Mouse (Mus musculus): ENCODE measurements around the gene Pou6f1. TPM values are rescaled to one million over a fixed set of nuclear protein-coding genes. Genes with fewer than 3 reads are reported as not detected.

Pou6f1 gene
- total and polyA plus RNA-seq, 3 experiments = 14.4 to 25.1 (median 18.3) TPM

Small RNA genes within 50 kb of the gene (microRNA-seq; reads per million reads assigned to microRNA genes)
- 0 reads per million in 2 experiments for gene Mir6961

Other genes with a start within 250 kb of the Pou6f1 start
- under 1 TPM; 0.45 to 0.52 TPM for gene Methig1, start 246.8 kb downstream of the Pou6f1 start, total RNA-seq (2021)
- 0.16 TPM in 1 of 2 replicates, not detected in the other for gene Methig1, start 246.8 kb downstream of the Pou6f1 start, polyA plus RNA-seq (2012; rRNA removed)
- gene Mettl7a2, start 246.8 kb downstream of the Pou6f1 start, total RNA-seq (2021) = 1 to 10 TPM in 1 of 2 experiments, under 1 TPM in 1; 0.78 to 3.6 TPM
- gene Mettl7a2, start 246.8 kb downstream of the Pou6f1 start, polyA plus RNA-seq (2012; rRNA removed) = not detected in 2 replicates
- under 1 TPM in 1 of 2 experiments, not detected in 1; 0.69 TPM for gene Higd1c, start 235.4 kb downstream of the Pou6f1 start, total RNA-seq (2021)
- gene Higd1c, start 235.4 kb downstream of the Pou6f1 start, polyA plus RNA-seq (2012; rRNA removed) = 0.28 TPM in 1 of 2 replicates, not detected in the other
- not detected for gene Gm5475, start 177.8 kb downstream of the Pou6f1 start, total RNA-seq (2021)
- gene Gm5475, start 177.8 kb downstream of the Pou6f1 start, polyA plus RNA-seq (2012; rRNA removed) = 0.06 and 0.19 TPM in 2 replicates
- gene Slc11a2, start 174.9 kb downstream of the Pou6f1 start, total RNA-seq (2021) = 100 to 1,000 TPM; 116 to 132 TPM
- gene Slc11a2, start 174.9 kb downstream of the Pou6f1 start, polyA plus RNA-seq (2012; rRNA removed) = 55.2 and 65.0 TPM in 2 replicates
- 100 to 1,000 TPM; 172 to 181 TPM for gene Letmd1, start 131.0 kb downstream of the Pou6f1 start, total RNA-seq (2021)
- 118 and 132 TPM in 2 replicates for gene Letmd1, start 131.0 kb downstream of the Pou6f1 start, polyA plus RNA-seq (2012; rRNA removed)
- 1 to 10 TPM; 5.6 to 5.8 TPM for gene Csrnp2, start 104.5 kb downstream of the Pou6f1 start, total RNA-seq (2021)
- 4.2 and 4.3 TPM in 2 replicates for gene Csrnp2, start 104.5 kb downstream of the Pou6f1 start, polyA plus RNA-seq (2012; rRNA removed)
- 10 to 100 TPM; 14.2 to 25.1 TPM for gene Tfcp2, start 48.0 kb downstream of the Pou6f1 start, total RNA-seq (2021)
- 24.5 and 24.8 TPM in 2 replicates for gene Tfcp2, start 48.0 kb downstream of the Pou6f1 start, polyA plus RNA-seq (2012; rRNA removed)
- 100 to 1,000 TPM; 211 to 277 TPM for gene Dazap2, start 15.4 kb upstream of the Pou6f1 start, total RNA-seq (2021)
- 887 and 1,091 TPM in 2 replicates for gene Dazap2, start 15.4 kb upstream of the Pou6f1 start, polyA plus RNA-seq (2012; rRNA removed)
- 10 to 100 TPM; 41.7 to 44.2 TPM for gene Smagp, start 37.0 kb upstream of the Pou6f1 start, total RNA-seq (2021)
- gene Smagp, start 37.0 kb upstream of the Pou6f1 start, polyA plus RNA-seq (2012; rRNA removed) = 35.1 and 40.6 TPM in 2 replicates
- 1 to 10 TPM; 3.1 to 4.2 TPM for gene Bin2, start 69.6 kb upstream of the Pou6f1 start, total RNA-seq (2021)
- gene Bin2, start 69.6 kb upstream of the Pou6f1 start, polyA plus RNA-seq (2012; rRNA removed) = 2.8 and 3.7 TPM in 2 replicates
- gene Cela1, start 87.9 kb upstream of the Pou6f1 start, total RNA-seq (2021) = 10 to 100 TPM; 54.0 to 86.4 TPM
- 83.5 and 83.8 TPM in 2 replicates for gene Cela1, start 87.9 kb upstream of the Pou6f1 start, polyA plus RNA-seq (2012; rRNA removed)
- 1 to 10 TPM; 5.1 to 7.6 TPM for gene Galnt6, start 129.4 kb upstream of the Pou6f1 start, total RNA-seq (2021)
- gene Galnt6, start 129.4 kb upstream of the Pou6f1 start, polyA plus RNA-seq (2012; rRNA removed) = 1.2 and 1.3 TPM in 2 replicates
- gene Slc4a8, start 161.8 kb upstream of the Pou6f1 start, total RNA-seq (2021) = 1 to 10 TPM; 5.0 to 7.5 TPM
- 1.5 and 1.8 TPM in 2 replicates for gene Slc4a8, start 161.8 kb upstream of the Pou6f1 start, polyA plus RNA-seq (2012; rRNA removed)